Mouse (Mus musculus) embryonic fibroblast, embryonic 13.5 days (primary cell): ENCODE data around the gene Zic2.

ENCODE experiments used
- CTCF ChIP-seq: IDR thresholded peaks from 2 replicates; pipeline ENCODE4 v1.5.1; 2011; ENCODE audit warnings: mild to moderate bottlenecking, control low read depth, low read length, moderate library complexity, borderline replicate concordance; ENCODE audit not compliant: insufficient read depth
- POLR2A ChIP-seq: IDR thresholded peaks from 2 replicates; pipeline ENCODE4 v1.6.1; 2011; ENCODE audit warnings: low read depth, mild to moderate bottlenecking, control low read depth, low read length, moderate library complexity

- no peak for TF ChIP-seq CTCF
- TF ChIP-seq POLR2A: no peak
Observed at GRCm38 (mm10) chr14:122454901-122455561, 20.2 kb upstream of the Zic2 start.
